Mouse (Mus musculus) bone marrow, adult 2 months (tissue): Measurements from ENCODE around the gene Rap2a.

Source experiments
- CTCF ChIP-seq: fragments of 200-500 bp; IDR thresholded peaks from 2 replicates; pipeline ENCODE4 v1.5.1; 2011; ENCODE audit warnings: low read length, control low read depth; ENCODE audit not compliant: control insufficient read depth, insufficient read depth
- POLR2A ChIP-seq: fragments of 200-500 bp; IDR thresholded peaks from 2 replicates; pipeline ENCODE4 v1.6.1; 2011; ENCODE audit warnings: low read depth, mild to moderate bottlenecking, control low read depth, low read length, borderline replicate concordance; ENCODE audit not compliant: control insufficient read depth

GRCm38 (mm10) chr14:120503641-120504040, 25.4 kb downstream of the Rap2a start:
- TF ChIP-seq CTCF (no peak), POLR2A (no peak)
